Mouse (Mus musculus) brain, embryonic 18.5 days (tissue): ENCODE results near the gene Gm813.
"Not testable (repeated sequence)": the region's sequence is repeated elsewhere in the genome, so short reads cannot be mapped to it uniquely, and the experiment has no call there.

ENCODE experiments used
- DNase-seq: peaks from one replicate; pipeline ENCODE4 v3.0.0-alpha.2; 2012; ENCODE audit warnings: low read depth, low spot score

Gm813 gene

DNA sequence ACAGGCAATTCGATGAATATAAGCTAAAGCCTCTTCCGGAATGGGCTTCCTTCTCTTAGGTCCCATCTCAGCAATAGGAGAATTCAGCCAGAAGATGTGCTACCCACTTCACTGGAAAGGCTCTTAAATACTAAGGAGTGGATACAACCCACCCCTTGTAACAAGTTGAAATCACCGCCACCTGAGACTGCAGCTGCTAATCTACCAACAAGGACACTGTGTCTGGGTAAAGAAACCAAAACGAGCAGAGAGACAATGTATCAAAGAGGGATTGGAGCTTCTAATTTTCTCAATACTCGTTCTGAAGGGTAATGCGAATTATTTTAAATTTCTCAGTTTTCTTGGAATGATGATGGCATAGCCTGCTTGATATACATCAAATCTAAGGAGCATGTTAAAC lies at the start of gene Gm813:
TSS of gene Gm813 (minus strand) at position 101 of the 400 bp plus-strand sequence.
- no peak for DNase-seq

DNA sequence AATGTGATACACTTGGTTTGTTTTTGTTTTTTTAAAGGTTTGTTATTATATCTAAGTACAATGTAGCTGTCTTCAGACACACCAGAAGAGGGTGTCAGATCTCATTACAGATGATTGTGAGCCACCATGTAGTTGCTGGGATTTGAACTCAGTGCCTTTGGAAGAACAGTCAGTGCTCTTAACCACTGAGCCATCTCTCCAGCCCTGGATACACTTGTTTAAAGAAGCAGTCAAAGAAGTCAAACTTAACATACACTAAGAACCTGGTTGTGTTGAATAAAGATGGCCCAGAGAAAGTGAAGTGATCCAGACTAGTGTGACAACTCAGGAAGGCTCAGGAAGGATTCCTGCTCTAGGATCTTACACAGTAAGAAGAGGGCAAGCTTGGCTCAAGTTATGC lies 48.4 kb upstream of the Gm813 start:
- DNase-seq: not testable (repeated sequence)

DNA sequence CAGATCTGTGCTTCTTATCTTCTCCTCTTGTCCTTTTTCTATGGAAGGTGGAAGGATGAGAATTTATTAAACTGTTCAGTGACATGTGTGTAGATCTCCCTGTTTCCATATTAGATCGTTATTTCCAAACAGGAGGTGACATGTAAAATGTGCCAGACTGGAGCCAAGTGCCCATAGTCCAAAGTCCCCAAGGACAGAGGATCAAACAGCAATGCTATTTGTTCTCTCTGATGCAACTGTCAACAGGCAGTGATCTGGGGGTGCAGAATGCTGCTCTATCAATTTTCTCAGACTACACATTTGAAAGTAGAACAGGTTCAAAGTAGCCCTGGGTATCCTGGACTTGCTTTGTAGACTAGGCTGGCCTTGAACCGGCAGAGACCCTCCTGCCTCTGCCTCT lies 47.0 kb upstream of the Gm813 start:
- no peak for DNase-seq

DNA sequence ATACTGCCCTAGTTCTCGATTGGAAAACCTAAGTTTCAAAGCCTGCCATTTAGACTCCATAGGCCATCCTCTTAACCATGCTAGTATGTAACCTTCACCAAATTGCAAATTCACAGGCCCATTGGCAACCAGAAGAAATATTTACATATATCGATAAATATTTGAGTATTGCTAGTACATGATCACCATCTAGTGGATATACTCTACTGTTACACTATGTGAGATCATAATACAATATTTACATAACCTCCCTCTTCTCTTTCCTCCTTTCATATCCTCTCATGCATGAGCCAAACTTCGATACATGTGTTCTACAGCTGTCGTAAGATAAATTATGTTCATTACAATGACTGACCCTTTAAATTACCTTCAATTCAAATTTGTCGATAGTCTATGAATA lies 46.2 kb upstream of the Gm813 start:
- no peak for DNase-seq

DNA sequence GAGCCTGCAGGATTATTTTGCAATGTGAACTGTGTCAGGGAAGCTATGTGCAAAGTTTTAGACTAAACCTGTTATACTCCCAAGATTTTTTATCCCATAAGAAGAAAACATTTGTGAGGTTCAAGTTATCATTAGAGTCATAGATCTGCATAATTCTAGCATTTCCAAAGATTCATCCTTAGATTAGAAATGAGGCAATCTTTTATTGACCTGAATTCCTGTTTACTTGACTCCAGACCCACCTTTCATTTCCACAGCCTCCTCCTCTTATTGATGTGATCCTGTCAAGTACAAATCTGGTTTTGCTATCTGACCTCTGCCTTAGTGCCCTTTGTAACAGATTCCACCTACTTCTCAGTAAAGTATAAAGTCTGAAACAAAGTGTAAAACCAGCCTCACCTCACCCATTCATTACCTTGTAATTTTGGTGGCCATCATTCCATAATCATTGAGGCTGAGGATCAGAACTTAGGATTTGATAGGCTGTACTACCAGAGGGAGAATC lies 45.6 kb upstream of the Gm813 start:
- no peak for DNase-seq

DNA sequence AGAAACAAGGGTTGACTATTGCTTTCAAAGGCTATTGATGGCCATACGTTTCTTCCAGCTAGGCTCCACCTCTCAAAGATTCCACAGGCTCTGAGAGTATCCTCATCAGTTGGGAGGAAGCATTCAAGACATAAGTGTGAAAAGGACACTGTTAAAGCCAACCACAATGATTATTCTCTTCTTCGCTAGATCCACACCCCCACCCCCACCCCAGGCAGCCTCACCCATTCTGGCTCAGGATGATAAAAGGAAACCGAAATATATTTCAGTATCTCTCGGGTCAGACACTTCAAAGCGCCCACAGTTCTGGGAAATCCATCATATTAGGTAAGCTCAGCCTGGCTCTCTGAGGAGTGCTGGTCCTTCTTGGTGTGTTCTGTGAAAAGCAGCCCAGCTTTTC lies 45.0 kb upstream of the Gm813 start:
- no peak for DNase-seq

DNA sequence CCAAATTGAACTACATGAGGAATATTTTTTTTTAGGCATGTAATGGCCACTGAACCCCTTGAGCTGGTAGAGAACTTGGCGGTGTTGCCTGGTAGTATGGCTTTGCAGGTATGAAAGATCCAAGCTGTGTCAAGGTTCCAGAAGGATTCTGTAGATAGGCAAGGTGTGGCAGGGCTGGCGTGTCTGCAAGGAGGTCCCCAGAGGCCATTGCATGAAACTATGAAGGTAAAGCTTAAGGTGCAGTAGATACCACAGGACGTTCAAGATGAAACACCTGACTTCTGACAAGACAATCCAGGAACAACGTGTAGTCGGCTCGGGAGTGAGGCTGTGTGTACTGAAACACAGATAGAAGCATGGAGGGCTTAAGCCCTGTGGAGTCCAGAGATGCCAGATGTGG lies 41.9 kb upstream of the Gm813 start:
- DNase-seq: no peak

DNA sequence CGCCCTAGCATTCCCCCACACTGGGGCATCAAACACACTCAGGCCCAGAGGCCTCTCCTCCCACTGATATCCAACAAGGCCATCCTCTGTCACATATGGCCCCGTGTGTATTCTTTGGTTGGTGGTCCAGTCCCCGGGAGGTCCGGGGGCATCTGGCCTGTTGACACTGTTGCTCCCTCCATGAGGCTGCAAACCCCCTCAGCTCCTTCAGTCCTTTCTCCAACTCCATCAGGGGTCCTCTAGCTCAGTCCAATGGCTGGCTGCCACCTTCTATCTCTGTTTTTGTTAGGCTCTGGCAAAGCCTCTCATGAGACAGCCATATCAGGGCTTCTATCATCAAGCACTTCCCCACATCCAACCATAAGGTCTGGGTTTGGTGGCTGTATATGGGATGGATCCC lies 39.7 kb upstream of the Gm813 start:
- DNase-seq: no peak

DNA sequence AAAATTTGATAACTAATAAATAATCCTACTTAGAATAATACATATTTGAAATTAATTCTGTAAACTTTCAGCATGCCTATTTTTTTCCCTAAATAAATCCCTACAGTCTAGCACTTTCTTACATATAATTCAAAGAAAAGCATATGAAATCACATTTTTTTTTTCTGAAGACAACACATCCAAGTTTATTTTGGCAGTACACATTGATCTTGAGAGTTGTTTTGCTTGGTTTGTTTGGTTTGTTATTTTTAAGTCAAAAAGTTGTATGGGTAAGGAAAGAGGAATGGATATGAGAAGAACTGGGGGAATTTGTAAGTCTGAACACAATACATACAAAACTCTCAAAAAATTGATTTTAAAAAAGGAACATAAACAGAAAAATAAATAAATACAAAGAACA lies 39.0 kb upstream of the Gm813 start:
- no peak for DNase-seq

DNA sequence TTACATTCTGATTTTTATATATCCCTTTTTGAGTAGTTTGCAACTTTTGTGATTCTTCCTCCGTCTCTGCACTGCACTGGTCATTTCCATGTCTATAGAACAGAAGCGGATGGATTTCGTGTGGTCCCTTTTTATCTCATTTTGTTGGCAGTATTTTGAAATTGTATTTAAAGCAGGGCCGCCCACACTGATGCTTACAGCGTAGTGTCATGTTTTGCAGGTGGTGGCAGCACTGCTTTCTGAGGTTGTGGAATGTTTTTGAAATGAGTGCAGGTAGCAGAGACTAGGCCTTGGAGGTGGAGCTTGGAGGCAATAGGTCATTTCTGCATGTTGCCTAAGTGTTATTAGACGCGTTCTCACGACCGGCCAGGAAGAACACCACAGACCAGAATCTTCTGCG lies 33.2 kb upstream of the Gm813 start:
- no peak for DNase-seq

DNA sequence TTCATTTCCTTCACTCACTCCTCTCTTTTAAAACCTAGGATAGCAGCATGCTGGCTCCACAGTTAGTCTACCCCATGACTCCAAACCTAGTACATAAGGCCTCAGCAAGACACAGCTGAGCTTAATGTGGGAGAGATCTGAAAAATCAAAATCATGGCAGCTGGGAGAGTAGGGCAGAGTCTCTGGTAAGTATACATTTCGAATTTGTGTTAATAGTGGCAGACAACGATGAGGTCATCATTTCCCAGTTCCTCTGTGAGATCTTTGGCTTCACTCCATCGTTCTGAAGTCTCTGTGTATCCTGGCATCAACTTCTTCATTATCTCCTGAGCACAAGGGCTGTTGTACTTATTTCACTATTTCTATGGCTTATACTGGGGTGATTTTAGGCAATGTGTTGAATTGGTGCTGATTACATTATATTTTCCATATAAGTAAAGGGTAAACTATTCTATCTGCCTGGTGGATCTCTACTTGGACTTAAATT lies 22.0 kb upstream of the Gm813 start, which contains the start of gene E330017A01Rik:
TSS of gene E330017A01Rik (minus strand) at position 51 of the 487 bp plus-strand sequence.
- DNase-seq: no peak

DNA sequence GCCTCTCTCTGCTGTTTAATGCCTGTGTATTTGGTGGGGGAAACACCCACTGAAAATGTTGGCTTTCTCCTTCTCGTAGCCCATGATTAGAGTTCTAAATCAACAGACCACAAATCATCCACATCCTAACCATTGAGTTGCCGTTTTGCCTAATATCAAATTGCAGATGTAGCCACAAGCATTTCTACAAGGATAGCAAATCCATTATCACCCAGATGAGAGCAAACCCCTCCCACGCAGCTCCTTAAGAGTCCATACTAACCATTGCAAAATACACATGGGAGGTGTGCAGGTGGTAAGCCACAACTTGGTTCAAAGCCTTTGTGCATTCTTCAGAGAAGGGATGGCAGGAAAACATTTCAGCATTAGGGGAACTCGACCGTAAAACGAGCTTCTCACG lies 21.2 kb upstream of the Gm813 start:
- no peak for DNase-seq

DNA sequence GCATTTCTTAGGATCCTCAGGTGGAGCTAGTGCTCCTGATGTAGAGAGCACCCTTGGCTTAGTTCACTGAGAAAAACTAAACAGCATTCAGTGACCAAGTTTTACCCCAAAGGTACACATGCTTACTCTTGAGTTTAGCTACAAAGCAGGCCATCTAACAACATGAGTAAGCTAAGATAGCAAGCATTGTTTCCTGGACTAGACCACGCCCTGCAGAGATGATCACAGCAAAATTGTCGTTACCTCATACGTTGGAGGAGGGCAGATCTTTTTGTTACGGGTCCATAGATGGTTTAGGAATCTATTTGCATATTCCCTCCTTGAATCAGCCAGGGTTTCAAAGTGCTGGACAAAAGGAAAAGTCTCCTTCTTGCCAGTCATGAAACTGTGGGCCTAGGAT lies 20.7 kb upstream of the Gm813 start:
- no peak for DNase-seq

DNA sequence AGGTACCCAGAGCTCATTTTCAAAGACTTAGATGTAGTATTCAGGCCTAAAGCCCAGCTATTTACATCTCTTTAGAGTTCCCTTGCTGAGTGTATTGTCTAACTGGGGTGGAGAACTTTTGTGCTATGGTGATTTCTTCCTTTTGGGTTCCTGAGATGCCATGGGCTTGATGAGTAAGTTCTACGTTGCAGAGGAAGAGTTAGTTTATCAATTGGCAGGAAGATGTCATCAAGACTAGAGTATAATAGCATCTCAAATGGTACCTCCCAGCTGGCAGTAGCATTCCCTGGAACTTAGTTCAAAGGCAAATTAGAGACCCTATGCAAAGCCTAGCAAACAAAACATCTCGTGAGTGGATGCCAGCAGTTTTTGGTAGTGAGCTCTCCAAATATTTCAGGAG lies 19.1 kb upstream of the Gm813 start:
- DNase-seq: no peak

DNA sequence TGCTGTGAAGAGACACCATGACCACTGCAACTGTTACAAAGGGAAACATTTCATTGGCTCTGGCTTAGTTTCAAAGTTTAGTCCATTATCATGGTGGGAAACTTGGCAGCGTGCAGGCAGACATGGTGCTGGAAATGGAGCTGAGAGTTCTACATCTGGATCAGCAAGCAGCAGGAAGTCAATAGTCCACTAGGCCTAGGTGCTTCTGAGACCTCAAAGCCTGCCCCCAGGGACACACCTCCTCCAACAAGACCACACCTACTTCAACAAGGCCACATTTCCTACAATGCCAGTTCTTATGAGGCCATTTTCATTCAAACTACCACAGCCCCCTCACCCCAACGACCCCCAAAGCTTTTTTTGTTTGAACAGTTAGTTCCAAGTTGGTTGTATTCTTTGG lies 13.0 kb upstream of the Gm813 start:
- DNase-seq: no peak

DNA sequence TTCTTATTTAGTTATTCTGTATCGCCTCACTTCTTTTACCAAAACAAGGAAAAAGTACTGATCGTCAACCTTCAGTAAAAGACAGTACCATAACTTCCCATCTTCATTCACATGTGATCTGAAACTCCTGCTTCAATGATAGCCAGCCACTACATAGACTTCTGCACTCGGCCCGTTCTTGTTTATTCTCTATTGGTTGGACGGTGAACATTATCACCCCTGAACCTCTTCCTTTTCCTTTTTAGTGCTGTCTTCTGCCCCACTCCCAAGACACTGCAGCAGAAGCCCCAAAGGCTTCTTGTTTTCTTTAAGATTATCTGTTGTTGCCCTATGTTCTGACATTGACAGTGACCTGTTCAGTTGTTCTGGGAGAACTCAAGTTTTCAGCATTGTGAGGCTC lies 12.2 kb upstream of the Gm813 start:
- no peak for DNase-seq

DNA sequence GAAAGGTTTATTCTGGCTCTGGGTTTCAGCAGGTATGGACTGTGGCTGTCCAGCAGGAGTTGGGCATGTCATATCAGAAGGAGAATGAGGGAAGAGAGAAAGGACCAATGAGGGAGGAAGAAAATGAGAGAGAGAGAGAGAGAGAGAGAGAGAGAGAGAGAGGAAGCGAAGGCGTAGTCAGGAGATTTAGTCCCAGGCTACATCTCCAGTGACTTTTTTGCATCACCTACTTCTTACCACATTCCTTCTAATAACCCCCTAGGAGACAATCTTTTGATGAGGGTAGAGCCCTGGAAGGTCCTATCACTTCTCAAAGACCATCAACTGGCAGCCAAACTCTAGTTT lies 11.5 kb upstream of the Gm813 start:
- no peak for DNase-seq

DNA sequence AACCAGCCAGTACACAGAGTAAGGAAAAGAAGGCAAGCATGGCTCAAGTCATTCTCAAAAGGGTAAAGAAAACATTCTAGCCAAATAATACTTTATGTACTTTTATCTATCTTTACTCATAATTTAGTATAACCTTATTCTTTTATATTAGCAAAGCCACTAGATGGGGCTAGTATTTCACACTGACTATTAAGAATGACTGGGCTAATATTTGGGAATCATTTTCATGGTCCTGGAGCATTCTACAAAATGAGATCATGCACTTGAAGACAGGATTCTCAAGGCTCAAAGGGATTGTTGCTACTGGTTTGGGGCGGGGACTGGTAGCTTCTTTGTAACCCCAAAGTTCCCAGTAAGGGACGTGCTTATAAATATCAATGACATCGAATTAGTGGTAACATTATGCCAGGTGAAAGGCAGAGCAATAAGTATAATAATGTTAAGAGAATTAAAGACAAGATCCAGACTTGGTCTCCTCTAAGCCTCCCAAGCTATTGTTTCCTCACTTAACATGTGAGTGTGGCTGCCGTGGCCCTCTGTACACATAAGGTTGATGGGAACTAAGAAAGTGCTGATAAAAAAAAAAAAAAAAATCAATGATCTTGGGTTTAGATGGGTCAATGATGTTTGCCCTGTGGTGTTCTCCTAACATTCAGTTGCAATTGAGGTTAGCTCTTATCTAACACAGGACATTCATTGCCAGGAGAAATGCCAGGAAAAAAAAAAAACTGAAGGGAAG lies 11.0 kb upstream of the Gm813 start:
- DNase-seq: no peak

DNA sequence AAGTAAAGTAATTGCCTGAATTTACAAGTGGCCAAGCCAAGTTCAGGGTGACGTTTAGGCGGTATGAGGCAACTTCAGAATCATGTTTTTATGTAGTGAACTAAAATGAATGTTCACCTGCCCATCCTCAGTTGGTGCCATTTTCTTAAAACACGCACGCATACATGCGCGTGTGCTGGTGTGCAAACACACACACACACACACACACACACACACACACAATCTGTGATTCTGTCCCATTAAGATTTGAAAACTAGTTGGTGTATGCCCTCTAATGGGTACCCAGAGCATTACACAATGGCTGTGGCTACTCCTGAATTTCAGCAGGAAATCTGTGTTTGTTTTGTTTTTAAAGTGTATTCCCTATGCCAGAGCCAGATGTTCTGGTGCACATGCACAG lies 7.2 kb upstream of the Gm813 start:
- no peak for DNase-seq

DNA sequence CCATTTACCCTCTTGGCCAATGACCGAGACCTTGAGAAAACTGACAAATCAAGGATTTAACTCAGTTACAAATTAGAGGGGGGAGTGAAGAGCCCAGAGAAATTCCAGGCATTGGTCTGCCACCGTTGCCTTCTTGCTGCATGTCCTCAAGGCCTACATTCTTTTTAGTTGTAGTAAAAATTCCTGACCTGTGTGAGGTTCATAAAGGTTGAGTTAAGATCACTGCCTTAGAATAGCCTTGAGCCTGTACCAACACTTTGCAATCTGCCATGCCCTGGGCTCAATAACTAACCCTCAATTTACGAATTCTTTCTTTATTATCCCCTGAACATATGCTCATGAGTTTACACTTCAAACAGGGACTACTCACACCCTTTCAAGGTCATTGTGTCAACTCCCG lies 6.3 kb upstream of the Gm813 start:
- no peak for DNase-seq

DNA sequence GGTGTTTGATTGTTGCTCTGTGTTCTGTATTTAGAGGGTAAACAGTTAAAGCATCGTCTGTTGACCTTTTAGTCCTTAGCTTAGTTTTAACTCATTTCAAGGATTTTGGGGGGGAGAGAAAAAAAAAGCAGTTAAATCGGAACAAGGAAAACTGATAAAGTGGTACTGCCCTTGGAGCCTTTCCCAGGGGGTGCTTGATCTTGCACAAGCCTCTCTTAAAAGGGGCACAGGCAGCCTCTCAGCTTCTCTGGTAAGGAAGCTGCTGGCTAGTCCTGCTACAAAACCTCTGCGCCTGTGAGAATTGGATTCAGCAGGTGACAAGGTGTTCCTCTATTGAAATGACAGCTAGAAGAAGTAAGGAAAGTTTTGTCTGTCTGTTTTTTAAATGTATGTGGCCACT lies 5.6 kb upstream of the Gm813 start:
- no peak for DNase-seq

DNA sequence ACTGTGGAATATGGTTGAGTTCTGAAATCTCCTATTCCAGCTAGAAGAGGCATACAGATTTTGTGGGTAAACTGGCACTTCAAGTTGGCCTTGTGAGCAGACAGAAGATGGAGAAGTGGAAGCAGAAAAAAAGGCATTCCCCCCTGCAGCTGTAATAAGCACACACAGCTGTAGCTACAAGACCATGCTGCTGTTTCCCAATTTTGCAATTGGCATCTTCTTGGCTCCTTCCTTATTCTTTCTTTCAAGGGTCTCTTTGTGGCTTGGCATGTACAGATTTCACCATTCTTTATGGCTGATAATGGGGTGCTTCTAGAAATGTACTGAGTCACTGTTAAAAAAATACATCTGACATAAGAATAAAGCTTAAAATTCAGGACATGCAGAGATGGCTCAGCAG lies 568 bp upstream of the Gm813 start:
- no peak for DNase-seq

DNA sequence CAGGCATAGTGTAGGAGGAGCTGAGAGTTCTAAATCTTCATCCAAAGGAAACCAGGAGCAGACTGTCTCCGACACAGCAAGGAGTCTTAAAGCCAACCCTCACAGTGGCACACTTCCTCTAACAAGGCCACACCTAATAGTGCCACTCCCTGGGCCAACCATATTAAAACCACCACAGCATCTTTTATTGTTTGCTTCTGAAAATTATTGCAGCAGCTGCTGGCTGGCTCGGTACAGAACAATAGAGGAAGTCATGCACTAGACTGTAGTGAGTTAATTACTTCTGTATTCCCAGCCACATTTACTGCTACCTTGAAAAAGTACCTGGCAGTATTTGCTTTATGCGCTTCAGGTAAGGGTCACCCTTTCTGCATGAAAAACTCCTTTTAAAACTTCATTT lies 3.8 kb downstream of the Gm813 start:
- DNase-seq: no peak

DNA sequence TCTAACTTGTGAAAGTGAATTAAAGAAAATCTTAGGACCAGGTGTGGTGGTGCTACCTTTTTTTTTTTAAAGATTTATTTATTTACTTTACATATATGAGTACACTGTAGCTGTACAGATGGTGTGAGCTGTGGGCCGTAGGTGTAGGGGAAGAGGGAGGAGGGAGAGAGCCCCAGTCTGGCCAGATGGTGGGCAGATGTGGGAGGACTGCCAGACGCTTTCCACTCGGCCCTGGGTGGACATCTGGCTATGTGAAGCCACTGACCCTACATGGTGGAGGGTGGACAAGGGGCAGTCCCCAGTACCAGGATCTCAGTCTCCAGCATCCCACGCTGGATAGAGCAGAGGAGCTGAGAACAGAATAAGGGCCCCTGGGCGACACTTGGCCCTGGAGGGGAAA lies 9.7 kb downstream of the Gm813 start:
- DNase-seq: no peak
